Mouse (Mus musculus) thymus, adult 18-20 months (tissue): ENCODE measurements around the gene Sos2.
A peak's percentile ranks its signal among the peaks of the same experiment; 100 is the strongest.
"Not testable (repeated sequence)": the region's sequence is repeated elsewhere in the genome, so short reads cannot be mapped to it uniquely, and the experiment has no call there.

Experiments
- DNase-seq, 2 experiments: peaks; one replicate each; pipeline ENCODE4 v3.0.0; 2022; ENCODE audit warnings: mixed read lengths in 2 of 2

The Sos2 gene

DNA sequence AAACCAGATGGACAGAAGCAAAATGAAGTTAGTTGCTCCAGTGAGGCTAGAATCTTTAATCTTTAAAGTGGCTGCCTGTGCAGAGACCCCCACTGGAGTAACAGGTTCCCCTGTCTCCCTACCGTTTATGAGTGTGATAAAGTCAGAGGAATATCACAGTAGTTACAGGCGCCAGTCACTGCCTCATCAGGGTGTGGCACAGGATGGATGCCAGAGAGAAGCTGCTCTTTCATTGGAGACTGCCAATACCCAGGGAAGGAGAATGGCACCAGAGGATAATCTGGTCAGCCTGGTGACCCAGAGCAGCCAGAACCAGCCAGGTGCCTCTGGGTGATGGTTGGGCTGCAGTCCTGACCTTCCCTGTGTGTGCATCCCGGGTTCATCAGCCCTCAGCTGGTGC is 113.4 kb downstream of the Sos2 start:
- no peak for DNase-seq

DNA sequence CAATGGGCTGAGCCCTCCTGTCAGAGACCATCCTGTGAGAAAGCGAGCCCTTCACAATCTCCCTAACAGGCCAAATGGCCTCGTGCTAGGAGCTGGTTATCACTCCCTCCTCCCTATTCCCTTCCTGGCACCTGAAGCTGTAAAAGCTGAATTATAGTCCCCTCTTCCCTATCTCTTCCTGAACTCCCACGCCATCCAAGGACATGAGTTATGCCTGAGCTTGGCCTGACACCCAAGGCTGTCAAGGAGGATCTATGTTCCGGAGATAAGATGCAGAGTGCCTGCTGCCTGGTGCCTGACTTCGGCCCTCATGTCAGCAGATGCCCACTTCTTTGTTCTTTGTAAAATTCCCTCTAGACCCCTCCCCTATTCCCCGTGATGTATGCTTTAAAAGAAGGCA is 120.6 kb downstream of the Sos2 start:
- DNase-seq = not testable (repeated sequence)

- DNase-seq = no peak
These were observed 125.3 kb downstream of the Sos2 start for GRCm38 (mm10) chr12:69556221-69556861.

GRCm38 (mm10) chr12:69545456-69546178 is 136.0 kb downstream of the Sos2 start:
- no peak for DNase-seq

GRCm38 (mm10) chr12:69544994-69545393 is 136.7 kb downstream of the Sos2 start:
- DNase-seq = no peak

DNA sequence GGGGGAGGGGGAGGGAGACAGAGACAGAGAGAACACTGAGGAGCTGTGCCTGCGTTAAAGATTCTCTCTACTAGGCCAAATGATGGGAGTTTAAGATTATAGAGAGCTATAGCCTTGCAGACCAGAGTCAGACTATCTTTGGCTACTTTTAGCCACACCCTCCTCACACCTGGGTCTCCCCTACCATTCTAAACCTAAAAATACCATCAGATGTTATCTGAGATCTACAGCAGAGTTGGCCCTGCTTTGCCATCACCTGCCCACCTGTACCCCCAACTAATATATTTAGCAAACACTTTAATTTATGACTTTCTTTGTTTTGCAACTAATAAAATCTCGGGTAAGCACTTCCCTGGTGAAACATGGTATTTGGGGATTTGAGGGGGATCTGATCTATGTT is 137.1 kb downstream of the Sos2 start:
- no peak for DNase-seq

- no peak for DNase-seq
These were observed 139.3 kb downstream of the Sos2 start for GRCm38 (mm10) chr12:69542376-69542775.

- DNase-seq = no peak
These were observed 140.0 kb downstream of the Sos2 start for GRCm38 (mm10) chr12:69541663-69542062.

DNA sequence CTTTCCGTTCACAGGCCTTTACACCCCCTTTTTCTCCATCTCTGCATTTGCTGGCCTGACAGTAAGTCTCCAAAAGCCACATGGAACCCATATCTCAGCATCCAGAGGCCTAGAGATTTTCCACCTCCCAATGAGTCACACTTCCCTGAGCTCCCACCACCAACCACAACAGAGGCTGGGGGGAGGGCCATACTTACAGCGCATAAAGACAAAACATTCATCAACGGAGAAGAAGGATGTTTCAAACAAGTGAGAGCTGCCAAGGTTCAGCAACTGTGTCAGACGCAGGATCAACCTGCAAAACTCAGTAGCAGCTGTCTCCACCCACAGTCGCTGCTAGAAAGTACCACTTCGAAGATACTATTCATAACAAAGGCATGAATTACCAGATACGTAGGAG is 142.3 kb downstream of the Sos2 start:
- DNase-seq = no peak

DNA sequence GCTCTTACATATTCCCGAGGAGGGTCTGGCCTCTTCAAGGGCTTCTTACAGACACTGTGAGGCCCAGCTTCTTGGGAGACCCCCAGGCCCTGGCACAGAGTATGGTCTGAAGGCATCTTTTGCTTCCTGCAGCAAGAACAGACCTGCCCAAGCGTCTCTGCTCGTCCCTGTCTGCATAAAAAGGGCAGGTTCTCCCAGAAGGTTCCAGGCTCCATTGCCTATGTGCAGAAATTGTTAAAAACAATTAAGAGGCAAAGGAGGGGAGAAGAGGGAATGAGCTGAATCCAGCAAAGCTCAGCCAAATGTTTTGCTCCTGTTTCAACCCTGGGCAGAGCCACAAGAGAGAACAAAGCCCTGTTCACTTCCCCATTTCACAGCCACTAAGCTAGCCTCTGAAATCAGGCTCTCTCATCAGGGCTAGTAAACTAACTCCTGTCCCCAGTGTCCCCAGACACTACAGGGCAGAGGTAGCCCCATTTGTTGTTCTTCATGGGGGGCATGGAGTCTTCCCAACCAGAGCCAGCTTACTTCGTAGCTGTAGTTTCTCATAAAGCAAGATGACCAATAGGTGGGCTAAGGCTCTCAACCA is 143.2 kb downstream of the Sos2 start:
- DNase-seq = no peak

GRCm38 (mm10) chr12:69537675-69538361 is 143.8 kb downstream of the Sos2 start:
- peak; percentile 32 to 58 for DNase-seq

DNA sequence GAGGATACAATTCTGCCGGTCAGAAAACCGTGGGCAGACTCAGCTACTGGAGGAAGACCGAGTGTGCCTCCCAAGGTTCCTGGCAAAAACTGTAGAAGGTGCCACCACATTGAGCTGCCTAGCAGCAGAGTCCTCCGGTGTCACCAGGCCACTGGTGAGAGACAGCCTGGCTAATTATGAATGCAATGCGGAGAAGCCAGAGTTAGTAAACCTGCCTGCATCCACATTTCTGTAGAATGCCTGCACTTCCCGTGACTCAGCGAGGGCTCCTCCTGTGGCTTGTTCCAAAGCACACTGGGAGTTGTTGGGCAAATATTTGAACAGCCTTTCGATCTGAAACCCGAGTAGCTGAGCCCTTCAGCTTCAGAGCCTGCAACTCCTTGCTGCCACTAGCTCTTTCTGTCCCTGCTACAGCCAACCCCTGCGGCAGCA is 144.4 kb downstream of the Sos2 start:
- DNase-seq = no peak

DNA sequence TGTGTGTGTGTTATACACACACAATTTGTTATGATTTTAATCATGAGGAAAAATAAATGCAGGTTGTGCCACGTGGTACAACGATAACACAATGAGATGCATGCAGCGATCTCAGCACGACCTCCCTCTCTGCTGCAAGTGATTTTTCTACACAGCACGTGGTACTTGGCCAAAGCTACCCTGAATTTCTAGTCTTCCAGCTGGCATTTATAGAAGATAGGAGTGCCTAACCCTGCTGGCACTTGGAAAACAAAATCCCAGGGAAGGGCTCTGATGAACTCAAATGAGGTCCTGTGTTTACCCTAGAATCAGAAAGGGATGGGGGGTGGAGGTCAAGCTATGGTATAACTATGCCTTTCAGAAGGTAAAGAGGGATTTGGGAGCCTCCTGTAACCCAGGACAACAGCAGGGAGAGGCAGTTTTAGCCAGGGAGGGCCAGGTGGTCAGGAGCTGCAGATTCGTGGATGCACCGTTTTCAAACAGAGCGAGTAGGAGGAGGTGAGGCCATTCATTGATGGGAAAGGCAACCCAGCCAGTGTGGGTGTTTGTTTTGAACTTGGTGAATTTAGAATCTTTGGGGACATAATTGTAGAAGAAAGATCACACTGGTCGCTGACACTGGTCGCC is 144.9 kb downstream of the Sos2 start:
- no peak for DNase-seq
